Mouse (Mus musculus) heart, postnatal 0 days (tissue): Measurements from ENCODE around the gene Foxp1. TPM values are rescaled to one million over a fixed set of nuclear protein-coding genes. Genes with fewer than 3 reads are reported as not detected.
A peak's percentile ranks its signal among the peaks of the same experiment; 100 is the strongest.

Source experiments
- ATAC-seq: fragments of 200-750 bp; cut with Nextera tagmentation; 2 replicates; pipeline ENCODE4 v1.8.0; 2017; ENCODE audit warnings: low read depth, moderate number of reproducible peaks, moderate library complexity; ENCODE audit not compliant: insufficient read depth
- DNase-seq: peaks from one replicate; pipeline ENCODE4 v3.0.0-alpha.2; 2016; ENCODE audit warnings: low spot score
- H3K27ac ChIP-seq: fragments of 300-500 bp; sonication (generic); 2 replicates; pipeline ENCODE4 v1.5.1; 2014; ENCODE audit warnings: low read depth, mild to moderate bottlenecking
- H3K27me3 ChIP-seq: fragments of 300-500 bp; sonication (generic); 2 replicates; pipeline ENCODE4 v1.6.1; 2014; ENCODE audit warnings: low read length, mixed read lengths; ENCODE audit not compliant: control insufficient read depth, insufficient read depth
- H3K36me3 ChIP-seq: fragments of 300-500 bp; sonication (generic); replicated peaks from 2 replicates; pipeline ENCODE4 v1.6.1; 2014; ENCODE audit warnings: low read length, mixed read lengths; ENCODE audit not compliant: control insufficient read depth, insufficient read depth
- H3K4me1 ChIP-seq: fragments of 300-500 bp; sonication (generic); 2 replicates; pipeline ENCODE4 v1.6.1; 2014; ENCODE audit warnings: antibody characterized with exemption; ENCODE audit not compliant: control insufficient read depth, insufficient read depth
- H3K4me2 ChIP-seq: fragments of 300-500 bp; sonication (generic); 2 replicates; pipeline ENCODE4 v1.6.1; 2014; ENCODE audit warnings: low read depth, mild to moderate bottlenecking, low read length, moderate library complexity
- H3K4me3 ChIP-seq: fragments of 300-500 bp; sonication (generic); 2 replicates; pipeline ENCODE4 v1.5.1; 2014; ENCODE audit warnings: low read depth, low read length
- H3K9ac ChIP-seq: fragments of 300-500 bp; sonication (generic); replicated peaks from 2 replicates; pipeline ENCODE4 v1.6.1; 2014; ENCODE audit warnings: low read depth, low read length, mixed read lengths
- H3K9me3 ChIP-seq: fragments of 300-500 bp; sonication (generic); replicated peaks from 2 replicates; pipeline ENCODE4 v1.6.1; 2016; ENCODE audit warnings: low read length; ENCODE audit not compliant: control insufficient read depth
- CTCF ChIP-seq: IDR thresholded peaks from 2 replicates; pipeline ENCODE4 v1.5.1; 2016; ENCODE audit warnings: antibody characterized with exemption, control low read depth, low read depth
- EP300 ChIP-seq: IDR thresholded peaks from 2 replicates; pipeline ENCODE4 v1.6.1; 2016; ENCODE audit warnings: antibody characterized with exemption, low read depth
- WGBS: fragments of 180-500 bp; shearing (Covaris S2); extraction: QIAGEN DNeasy Blood & Tissue Kit; methylation state at CpG from one replicate; pipeline ENCODE4 v1.1.7; 2014; 5-methylcytosine and 5-hydroxymethylcytosine counted together
- polyA plus RNA-seq: library from polyadenylated mRNA; unstranded; fragments of >200 nt; fragmentation: Nextera tagmentation; extraction: Ambion mirVana; gene quantifications from 2 replicates; pipeline ENCODE4 v1.2.1, GENCODE M21; 2015
- total RNA-seq: library from RNA; depleted of rRNA; stranded (reverse); fragments of >200 nt; gene quantifications from 2 replicates; pipeline ENCODE4 v1.2.3, GENCODE M21; 2014; ENCODE audit warnings: low replicate concordance

Gene Foxp1
- total and polyA plus RNA-seq, 2 experiments from 2014 or later = 40.7 to 88.1 TPM

- DNase-seq (no peak), ATAC-seq (no peak)
- Histone ChIP-seq H3K27me3 (no peaks in the 10 kb centered on the region), H3K9ac (no peak overlapping the region), H3K36me3 (no peaks in the 10 kb centered on the region), H3K9me3 (no peaks in the 10 kb centered on the region), H3K4me1 (0 out of 2 replicates have a peak, but pooled peaks cover 5% of the 10 kb centered on the region), H3K4me3 (no peak overlapping the region), H3K4me2 (no peak overlapping the region), H3K27ac (no peak overlapping the region)
- 0 out of 2 replicates have a peak, but pooled peaks have one; percentile 10 for TF ChIP-seq CTCF
- TF ChIP-seq EP300 = no peak
- 78% methylated on average over 19 of the region's 19 CpGs for WGBS
Measured at GRCm38 (mm10) chr6:99319415-99320405, 202.8 kb downstream of the Foxp1 start.

- 0 out of 2 replicates have a peak, but pooled peaks cover 5% of the 10 kb centered on the region for H3K4me1 ChIP-seq
- ATAC-seq = peak; percentile 72
Measured at GRCm38 (mm10) chr6:99314746-99315145, 207.8 kb downstream of the Foxp1 start.

GRCm38 (mm10) chr6:99310529-99310928 is 212.0 kb downstream of the Foxp1 start:
- TF ChIP-seq EP300 (no peak), CTCF (no peak)
- Histone ChIP-seq H3K27me3 (no peaks in the 10 kb centered on the region), H3K4me3 (no peak overlapping the region), H3K36me3 (no peaks in the 10 kb centered on the region), H3K9me3 (no peaks in the 10 kb centered on the region), H3K4me1 (no peaks in the 10 kb centered on the region), H3K27ac (no peak overlapping the region), H3K4me2 (no peak overlapping the region), H3K9ac (no peak overlapping the region)
- ATAC-seq (no peak), DNase-seq (no peak)
- 93% methylated on average over 12 of the region's 12 CpGs for WGBS

More at GRCm38 (mm10) chr6:99314746-99315145, 207.8 kb downstream of the Foxp1 start:
- no peaks in the 10 kb centered on the region for H3K9me3 ChIP-seq
- peak; percentile 26 for DNase-seq
- WGBS = 44% methylated on average over 3 of the region's 3 CpGs
- H3K4me3 ChIP-seq = no peak overlapping the region
- no peak overlapping the region for H3K4me2 ChIP-seq
- H3K36me3 ChIP-seq = no peaks in the 10 kb centered on the region
- TF ChIP-seq EP300 (no peak), CTCF (no peak)
- no peak overlapping the region for H3K27ac ChIP-seq
- H3K9ac ChIP-seq = no peak overlapping the region
- H3K27me3 ChIP-seq = no peaks in the 10 kb centered on the region

GRCm38 (mm10) chr6:99310171-99310500 is 212.4 kb downstream of the Foxp1 start:
- no peak overlapping the region for H3K4me2 ChIP-seq
- no peak overlapping the region for H3K9ac ChIP-seq
- WGBS = 86% methylated on average over 3 of the region's 3 CpGs
- no peaks in the 10 kb centered on the region for H3K9me3 ChIP-seq
- no peaks in the 10 kb centered on the region for H3K4me1 ChIP-seq
- H3K27me3 ChIP-seq = no peaks in the 10 kb centered on the region
- no peak for DNase-seq
- H3K27ac ChIP-seq = no peak overlapping the region
- H3K4me3 ChIP-seq = no peak overlapping the region
- no peaks in the 10 kb centered on the region for H3K36me3 ChIP-seq
- ATAC-seq = no peak
- TF ChIP-seq EP300 = no peak
- TF ChIP-seq CTCF = no peak

- 67% methylated on average over 14 of the region's 14 CpGs for WGBS
- ATAC-seq = no peak
- H3K4me1 ChIP-seq = no peaks in the 10 kb centered on the region
Measured at GRCm38 (mm10) chr6:99309466-99310170, 212.9 kb downstream of the Foxp1 start.

More at GRCm38 (mm10) chr6:99309466-99310170, 212.9 kb downstream of the Foxp1 start:
- Histone ChIP-seq H3K27ac (no peak overlapping the region), H3K4me2 (no peak overlapping the region), H3K36me3 (no peaks in the 10 kb centered on the region), H3K9me3 (no peaks in the 10 kb centered on the region), H3K4me3 (no peak overlapping the region), H3K27me3 (no peaks in the 10 kb centered on the region), H3K9ac (no peak overlapping the region)
- DNase-seq = no peak
- no peak for TF ChIP-seq EP300
- no peak for TF ChIP-seq CTCF
